Mouse (Mus musculus): ENCODE data around the gene Klf7. TPM values are rescaled to one million over a fixed set of nuclear protein-coding genes. Genes with fewer than 3 reads are reported as not detected.

The Klf7 gene
- polyA plus RNA-seq (2012; rRNA removed), result 6.9 and 7.2 TPM in 2 replicates

- WGBS, result under 1% methylated on average over 81 of the region's 82 CpGs
- Histone ChIP-seq H3K36me3 (ENCODE audit: control insufficient read depth, insufficient read depth, low read length) (no peaks in the 10 kb centered on the region), H3K27me3 (replicated peaks; ENCODE audit: control insufficient read depth, insufficient read depth, low read length) (no peaks in the 10 kb centered on the region), H3K4me1 (ENCODE audit: control insufficient read depth, insufficient read depth, low read length) (peaks cover 13% of the 10 kb centered on the region; the same call in 1 of the 2 replicates), H3K27ac (ENCODE audit: insufficient read depth, low read depth, low read length) (peak within 1 kb of the TSS; percentile 100), H3K4me3 (ENCODE audit: insufficient read depth, low read depth, low read length) (peak within 1 kb of the TSS; percentile 93)
- TF ChIP-seq POLR2A (IDR thresholded peaks at IDR 0.05; ENCODE audit: low read depth, low read length), result peak; percentile 96
- peak; percentile 22 for TF ChIP-seq CTCF (conservative IDR thresholded peaks at IDR 0.05; ENCODE audit: insufficient read depth, insufficient read length, low read depth, low read length)
- DNase-seq, result peak; percentile 99
Measured at GRCm38 (mm10) chr1:64121559-64122465, at the start of gene Klf7. Gene Klf7, minus strand, starts transcription at chr1:64122282.

- H3K27me3 ChIP-seq (replicated peaks; ENCODE audit: control insufficient read depth, insufficient read depth, low read length), result no peaks in the 10 kb centered on the region
- no peak for DNase-seq
- no peak overlapping the region for H3K4me3 ChIP-seq (ENCODE audit: insufficient read depth, low read depth, low read length)
- WGBS, result 64% methylated on average over 5 of the region's 5 CpGs
- no peaks in the 10 kb centered on the region for H3K4me1 ChIP-seq (ENCODE audit: control insufficient read depth, insufficient read depth, low read length)
- TF ChIP-seq POLR2A (IDR thresholded peaks at IDR 0.05; ENCODE audit: low read depth, low read length), result no peak
- TF ChIP-seq CTCF (conservative IDR thresholded peaks at IDR 0.05; ENCODE audit: insufficient read depth, insufficient read length, low read depth, low read length), result no peak
- no peaks in the 10 kb centered on the region for H3K36me3 ChIP-seq (ENCODE audit: control insufficient read depth, insufficient read depth, low read length)
- no peak overlapping the region for H3K27ac ChIP-seq (ENCODE audit: insufficient read depth, low read depth, low read length)
Measured at GRCm38 (mm10) chr1:64164526-64165062, 42.5 kb upstream of the Klf7 start.

- H3K36me3 ChIP-seq (ENCODE audit: control insufficient read depth, insufficient read depth, low read length), result no peaks in the 10 kb centered on the region
- no peak for DNase-seq
- no peak overlapping the region for H3K4me3 ChIP-seq (ENCODE audit: insufficient read depth, low read depth, low read length)
- no peaks in the 10 kb centered on the region for H3K27me3 ChIP-seq (replicated peaks; ENCODE audit: control insufficient read depth, insufficient read depth, low read length)
- WGBS, result 45% methylated on average over 3 of the region's 3 CpGs
- no peak for TF ChIP-seq CTCF (conservative IDR thresholded peaks at IDR 0.05; ENCODE audit: insufficient read depth, insufficient read length, low read depth, low read length)
- TF ChIP-seq POLR2A (IDR thresholded peaks at IDR 0.05; ENCODE audit: low read depth, low read length), result no peak
- H3K4me1 ChIP-seq (ENCODE audit: control insufficient read depth, insufficient read depth, low read length), result no peaks in the 10 kb centered on the region
- no peak overlapping the region for H3K27ac ChIP-seq (ENCODE audit: insufficient read depth, low read depth, low read length)
Measured at GRCm38 (mm10) chr1:64158766-64159165, 36.7 kb upstream of the Klf7 start.

- no peaks in the 10 kb centered on the region for H3K36me3 ChIP-seq (ENCODE audit: control insufficient read depth, insufficient read depth, low read length)
- H3K4me3 ChIP-seq (ENCODE audit: insufficient read depth, low read depth, low read length), result no peak overlapping the region
- TF ChIP-seq POLR2A (IDR thresholded peaks at IDR 0.05; ENCODE audit: low read depth, low read length) (no peak), CTCF (conservative IDR thresholded peaks at IDR 0.05; ENCODE audit: insufficient read depth, insufficient read length, low read depth, low read length) (no peak)
- no peaks in the 10 kb centered on the region for H3K4me1 ChIP-seq (ENCODE audit: control insufficient read depth, insufficient read depth, low read length)
- DNase-seq, result no peak
- H3K27me3 ChIP-seq (replicated peaks; ENCODE audit: control insufficient read depth, insufficient read depth, low read length), result no peaks in the 10 kb centered on the region
- WGBS, result 89% methylated on average over 3 of the region's 3 CpGs
- H3K27ac ChIP-seq (ENCODE audit: insufficient read depth, low read depth, low read length), result no peak overlapping the region
Measured at GRCm38 (mm10) chr1:64149185-64149584, 27.1 kb upstream of the Klf7 start.

GRCm38 (mm10) chr1:64142691-64143445 lies 20.8 kb upstream of the Klf7 start:
- Histone ChIP-seq H3K36me3 (ENCODE audit: control insufficient read depth, insufficient read depth, low read length) (no peaks in the 10 kb centered on the region), H3K27me3 (replicated peaks; ENCODE audit: control insufficient read depth, insufficient read depth, low read length) (no peaks in the 10 kb centered on the region), H3K4me1 (ENCODE audit: control insufficient read depth, insufficient read depth, low read length) (no peaks in the 10 kb centered on the region), H3K27ac (ENCODE audit: insufficient read depth, low read depth, low read length) (no peak overlapping the region), H3K4me3 (ENCODE audit: insufficient read depth, low read depth, low read length) (no peak overlapping the region)
- no peak for DNase-seq
- no peak for TF ChIP-seq POLR2A (IDR thresholded peaks at IDR 0.05; ENCODE audit: low read depth, low read length)
- no peak for TF ChIP-seq CTCF (conservative IDR thresholded peaks at IDR 0.05; ENCODE audit: insufficient read depth, insufficient read length, low read depth, low read length)
- WGBS, result 59% methylated on average over 6 of the region's 6 CpGs

- no peaks in the 10 kb centered on the region for H3K36me3 ChIP-seq (ENCODE audit: control insufficient read depth, insufficient read depth, low read length)
- no peaks in the 10 kb centered on the region for H3K27me3 ChIP-seq (replicated peaks; ENCODE audit: control insufficient read depth, insufficient read depth, low read length)
- no peak overlapping the region for H3K4me3 ChIP-seq (ENCODE audit: insufficient read depth, low read depth, low read length)
- DNase-seq, result no peak
- no peaks in the 10 kb centered on the region for H3K4me1 ChIP-seq (ENCODE audit: control insufficient read depth, insufficient read depth, low read length)
- no peak overlapping the region for H3K27ac ChIP-seq (ENCODE audit: insufficient read depth, low read depth, low read length)
- no peak for TF ChIP-seq CTCF (conservative IDR thresholded peaks at IDR 0.05; ENCODE audit: insufficient read depth, insufficient read length, low read depth, low read length)
- TF ChIP-seq POLR2A (IDR thresholded peaks at IDR 0.05; ENCODE audit: low read depth, low read length), result no peak
- 88% methylated on average over 1 of the region's 1 CpGs for WGBS
Measured at GRCm38 (mm10) chr1:64134439-64134838, 12.4 kb upstream of the Klf7 start.

Measured in kidney, adult 2 months (tissue).